Mouse (Mus musculus) T-cell, adult 2 months (primary cell): ENCODE data around the gene St3gal2.
"Not testable (repeated sequence)": the region's sequence is repeated elsewhere in the genome, so short reads cannot be mapped to it uniquely, and the experiment has no call there.

Experiments used
- DNase-seq: peaks from one replicate; pipeline ENCODE4 v3.0.0; 2022; ENCODE audit warnings: low spot score

Gene St3gal2

GRCm38 (mm10) chr8:110944276-110944876 lies 24.7 kb downstream of the St3gal2 start:
- DNase-seq = no peak

- DNase-seq = no peak
Measured at GRCm38 (mm10) chr8:110945716-110946115, 26.0 kb downstream of the St3gal2 start.

GRCm38 (mm10) chr8:110950065-110950484 lies 30.4 kb downstream of the St3gal2 start:
- DNase-seq = no peak

GRCm38 (mm10) chr8:110954776-110955175 lies 35.1 kb downstream of the St3gal2 start:
- DNase-seq = no peak

GRCm38 (mm10) chr8:110956619-110957450 lies 37.1 kb downstream of the St3gal2 start:
- no peak for DNase-seq

- DNase-seq = no peak
Measured at GRCm38 (mm10) chr8:110957471-110957870, 37.7 kb downstream of the St3gal2 start.

GRCm38 (mm10) chr8:110958135-110958534 lies 38.4 kb downstream of the St3gal2 start:
- DNase-seq = no peak

- DNase-seq = not testable (repeated sequence)
Measured at GRCm38 (mm10) chr8:110958553-110958952, 38.8 kb downstream of the St3gal2 start.

GRCm38 (mm10) chr8:110959071-110959780 lies 39.5 kb downstream of the St3gal2 start:
- DNase-seq = no peak

GRCm38 (mm10) chr8:110959906-110960305 lies 40.2 kb downstream of the St3gal2 start:
- no peak for DNase-seq

GRCm38 (mm10) chr8:110963051-110963450 lies 43.3 kb downstream of the St3gal2 start:
- no peak for DNase-seq

- DNase-seq = no peak
Measured at GRCm38 (mm10) chr8:110964666-110965065, 44.9 kb downstream of the St3gal2 start.

- no peak for DNase-seq
Measured at GRCm38 (mm10) chr8:110965594-110965993, 45.9 kb downstream of the St3gal2 start.

- DNase-seq = no peak
Measured at GRCm38 (mm10) chr8:110966586-110966985, 46.9 kb downstream of the St3gal2 start.

GRCm38 (mm10) chr8:110967326-110967725 lies 47.6 kb downstream of the St3gal2 start:
- no peak for DNase-seq

GRCm38 (mm10) chr8:110969910-110970770 lies 50.4 kb downstream of the St3gal2 start:
- DNase-seq = peak; percentile 88

- DNase-seq = not testable (repeated sequence)
Measured at GRCm38 (mm10) chr8:110976532-110976931, 56.8 kb downstream of the St3gal2 start.

- not testable (repeated sequence) for DNase-seq
Measured at GRCm38 (mm10) chr8:110977987-110978386, 58.3 kb downstream of the St3gal2 start.

GRCm38 (mm10) chr8:110981304-110981703 lies 61.6 kb downstream of the St3gal2 start:
- DNase-seq = no peak

GRCm38 (mm10) chr8:110987805-110988744 lies 68.4 kb downstream of the St3gal2 start:
- peak; percentile 37 for DNase-seq

- no peak for DNase-seq
Measured at GRCm38 (mm10) chr8:110990017-110990416, 70.3 kb downstream of the St3gal2 start.
